Mouse (Mus musculus) heart, postnatal 14 days (tissue): Measurements from ENCODE around the gene Vmn2r1. TPM values are rescaled to one million over a fixed set of nuclear protein-coding genes. Genes with fewer than 3 reads are reported as not detected.
A peak's percentile ranks its signal among the peaks of the same experiment; 100 is the strongest.

Experiments used
- DNase-seq, 2 experiments: peaks; one replicate each; pipeline ENCODE4 v3.0.0; 2021 to 2022
- intact Hi-C: fragments of 180-260 bp; cut with DNase I; formaldehyde crosslinking; loops from one replicate; pipeline ENCODE4 v1.15.1; 2025
- long read RNA-seq, 2 experiments: library from polyadenylated mRNA; stranded (forward); transcript quantifications; one replicate each; pipeline ENCODE4 v2.0.0; 2021
- total RNA-seq, 2 experiments: library from RNA; stranded (reverse); gene quantifications; 2 replicates each; pipeline ENCODE4 v1.2.3; 2021

The Vmn2r1 gene
- under 1 TPM; 0.05 TPM for total RNA-seq
- long read RNA-seq, experiment 1: 0 reads
- long read RNA-seq, experiment 2: 0 reads

DNA sequence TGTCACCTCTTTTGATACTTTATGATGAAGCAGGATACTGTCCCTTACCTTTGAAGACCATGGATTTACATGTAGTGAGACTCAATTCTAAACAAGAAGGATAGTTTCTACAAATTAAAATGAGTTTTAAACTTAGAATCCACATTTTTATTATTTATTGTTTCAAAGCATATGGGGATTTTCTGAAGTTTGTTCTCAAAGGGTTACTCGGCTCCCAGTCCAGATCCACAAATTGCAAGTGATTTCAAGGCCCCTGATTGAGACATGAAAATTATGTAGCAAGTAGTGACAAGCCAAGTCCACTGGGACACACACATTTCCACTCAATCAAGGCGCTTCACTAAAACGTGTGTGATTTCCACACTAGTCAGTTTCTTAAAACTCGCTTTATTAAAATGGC lies at the start of gene Vmn2r1:
TSS of gene Vmn2r1 (plus strand) at position 301 of the 400 bp plus-strand sequence.
- DNase-seq: no peak
- intact Hi-C loops: no loop called here

DNA sequence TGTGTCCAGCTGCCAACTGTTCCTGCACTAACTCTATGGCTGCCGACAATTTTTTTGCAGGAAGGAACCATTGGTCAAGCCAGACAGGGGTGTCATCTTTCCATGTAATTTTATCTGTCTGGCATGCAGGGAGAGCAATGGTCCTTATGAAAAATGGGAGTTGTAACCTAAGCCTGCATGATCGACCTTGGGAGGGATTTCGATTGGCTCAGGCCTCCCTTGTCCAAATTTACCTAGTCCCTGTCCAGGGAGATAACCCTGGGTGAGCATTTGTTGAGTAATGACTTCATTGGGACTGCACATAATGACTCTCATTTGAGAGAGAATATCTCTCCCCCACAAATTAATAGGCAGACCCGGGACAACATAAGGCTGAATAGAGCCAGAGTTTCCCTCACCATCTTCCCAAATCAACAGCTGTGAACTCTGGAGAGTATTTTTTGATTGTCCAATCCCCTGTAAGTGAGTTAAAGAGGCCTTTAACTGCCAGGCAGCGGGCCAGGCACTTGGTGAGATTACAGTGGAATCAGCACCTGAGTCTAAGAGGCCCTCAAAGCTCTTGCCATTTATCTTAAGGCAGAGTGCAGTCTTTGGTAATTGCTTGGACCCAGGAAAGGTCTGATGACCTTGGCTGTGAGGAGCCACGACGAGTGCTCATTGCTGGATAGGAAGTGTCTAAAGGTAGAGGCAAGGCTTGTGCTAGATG lies 43.1 kb upstream of the Vmn2r1 start:
- intact Hi-C loops: loop anchor here (2.0 kb wide), 1 partner anchor 269 kb away; no protein-coding TSS in a partner anchor
- no peak for DNase-seq

DNA sequence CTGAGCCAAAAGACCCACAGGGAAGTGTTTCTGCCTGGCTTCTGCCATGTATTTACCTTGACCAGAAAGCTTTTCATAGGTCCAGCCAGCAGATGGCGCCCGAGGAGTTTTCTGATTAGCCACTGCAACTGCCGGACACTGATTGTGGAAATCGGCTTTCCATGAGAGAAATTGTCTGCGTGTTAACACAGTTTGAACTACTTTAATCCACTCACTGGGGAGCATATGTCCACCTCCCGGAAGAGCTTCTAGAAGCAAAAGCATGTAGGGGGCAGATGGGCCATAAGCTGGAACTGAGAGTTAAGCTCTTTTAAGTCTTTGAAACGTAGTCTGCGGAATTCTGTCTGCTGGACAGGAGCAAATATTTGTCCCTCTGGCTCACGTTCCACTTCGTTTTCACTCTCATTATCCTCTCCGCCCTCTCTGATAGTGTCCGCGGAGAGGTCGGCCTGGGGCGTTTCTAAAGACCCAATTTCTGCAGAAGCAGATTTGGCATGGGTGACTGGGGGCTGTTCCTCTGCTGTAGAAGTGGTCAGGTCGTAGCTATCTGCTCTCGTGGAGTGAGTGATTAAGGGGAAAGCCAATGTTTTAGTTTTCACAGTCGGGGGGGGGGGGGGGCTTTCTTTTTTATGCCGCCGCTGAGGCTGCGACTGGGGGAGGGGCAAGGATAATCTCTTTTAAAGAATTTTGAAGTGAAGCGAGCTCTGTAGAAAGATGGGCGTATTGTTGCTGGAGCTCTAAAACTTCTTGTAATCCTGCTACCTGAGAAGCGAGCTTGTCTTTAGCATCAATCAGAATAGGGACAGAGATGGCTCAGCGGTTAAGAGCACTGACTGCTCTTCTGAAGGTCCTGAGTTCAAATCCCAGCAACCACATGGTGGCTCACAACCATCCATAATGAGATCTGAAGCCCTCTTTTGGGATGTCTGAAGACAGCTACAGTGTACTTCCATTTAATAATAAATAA lies 41.2 kb upstream of the Vmn2r1 start:
- intact Hi-C loops: loop anchor here (2.0 kb wide), 2 partner anchors 267 to 751 kb away; no protein-coding TSS in a partner anchor
- DNase-seq: peak; percentile 87 to 92

DNA sequence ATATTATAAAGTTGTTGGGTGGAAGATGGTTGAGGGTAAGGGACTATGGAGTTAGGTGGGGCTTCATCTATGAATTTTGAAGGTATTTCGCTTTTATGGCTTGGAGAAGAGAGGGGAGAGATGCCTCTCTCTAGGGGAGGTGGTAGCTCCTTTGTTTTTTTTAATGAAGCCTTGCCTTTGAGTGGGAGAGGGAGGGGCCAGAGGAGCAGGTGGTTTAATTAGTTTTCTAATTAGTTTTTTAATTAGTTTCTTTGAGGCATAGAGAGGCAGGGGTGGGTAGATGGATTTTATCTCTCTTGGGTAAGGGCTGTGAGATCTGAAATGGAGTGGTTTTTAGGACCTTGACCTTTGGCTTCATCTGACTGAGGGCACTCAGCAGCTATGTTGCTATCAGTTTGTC lies 31.4 kb downstream of the Vmn2r1 start:
- intact Hi-C loops: no loop called here
- no peak for DNase-seq

DNA sequence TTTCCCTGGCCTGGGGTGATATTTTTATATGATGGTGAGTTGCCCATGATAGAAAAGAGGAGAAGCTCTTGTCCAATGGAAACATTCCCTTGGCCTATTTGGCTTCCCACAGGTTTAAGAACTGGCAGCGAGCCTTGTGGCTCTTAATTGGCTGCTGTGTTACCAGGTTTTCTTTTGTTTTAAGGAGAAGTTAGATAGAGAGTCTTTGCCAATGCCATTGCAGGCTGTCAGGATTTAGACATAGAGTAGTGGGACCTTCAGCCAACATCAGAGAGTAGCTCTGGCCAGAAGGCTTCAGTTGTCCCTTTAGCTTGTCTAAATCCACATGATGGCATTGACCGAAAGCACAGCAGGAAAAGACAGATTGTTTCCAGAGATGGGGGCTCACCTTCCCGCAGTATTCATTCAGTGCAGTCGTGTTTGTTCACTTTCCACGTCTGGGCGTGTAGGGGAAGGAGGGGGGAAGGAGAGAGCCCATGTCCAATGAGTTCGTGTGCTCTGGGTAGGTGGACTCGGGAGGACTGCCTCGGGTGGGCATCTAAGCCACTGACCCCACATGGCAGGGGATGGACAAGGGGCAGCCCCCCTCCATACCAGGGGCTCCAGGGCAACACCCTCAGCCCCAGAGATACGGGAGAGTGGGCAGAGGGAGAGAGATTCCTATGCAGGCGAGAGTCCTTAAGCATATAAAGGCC lies 32.2 kb downstream of the Vmn2r1 start:
- intact Hi-C loops: no loop called here
- DNase-seq: peak in 1 of 2 experiments; percentile 2

DNA sequence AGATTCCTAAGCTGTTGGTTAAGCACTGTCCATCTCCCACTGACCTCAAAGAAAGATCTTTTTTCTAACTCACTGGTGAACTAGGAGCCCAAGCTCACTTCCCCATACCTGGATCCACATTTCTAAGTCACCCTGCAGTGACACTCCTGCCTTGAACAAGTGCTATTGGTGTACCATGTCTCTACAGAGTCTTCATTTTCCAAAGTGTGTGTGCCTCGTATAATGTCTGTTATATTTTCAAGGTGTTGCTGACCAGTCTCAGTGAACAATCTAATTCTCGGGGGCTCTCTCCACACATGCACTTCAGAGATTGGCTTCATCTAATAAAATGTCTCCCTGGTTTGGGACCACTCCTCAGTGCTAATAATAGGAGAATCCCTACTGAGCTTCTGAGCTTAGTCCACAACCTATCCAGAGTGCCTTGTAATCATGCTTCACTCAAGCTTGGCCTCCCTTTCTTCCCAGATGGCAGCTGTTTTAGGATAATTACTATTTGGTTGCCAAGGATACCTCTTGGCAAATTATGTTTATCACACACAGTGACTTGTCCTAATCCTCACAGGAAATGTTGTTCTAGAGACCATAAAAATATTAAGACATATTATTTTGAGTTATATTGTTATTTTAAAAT lies 60.6 kb downstream of the Vmn2r1 start, which contains the start of gene Vmn2r2:
TSS of gene Vmn2r2 (minus strand) at position 51 of the 631 bp plus-strand sequence.
- no peak for DNase-seq
- intact Hi-C loops: no loop called here

Other genes with a start within 250 kb of the Vmn2r1 start
- under 1 TPM; 0.20 to 0.43 TPM for gene Plch1, start 182.1 kb upstream of the Vmn2r1 start, total RNA-seq
- 1 to 10 TPM; 6.2 to 7.2 TPM for gene E130311K13Rik, start 152.1 kb upstream of the Vmn2r1 start, total RNA-seq
- gene Slc33a1, start 116.8 kb upstream of the Vmn2r1 start, total RNA-seq: 10 to 100 TPM in 1 of 2 experiments, 1 to 10 TPM in 1; 9.5 to 12.0 TPM
- gene Gmps, start 105.4 kb upstream of the Vmn2r1 start, total RNA-seq: 10 to 100 TPM; 23.4 to 24.7 TPM
- not detected for gene Vmn2r2, start 60.4 kb downstream of the Vmn2r1 start, total RNA-seq
- gene Vmn2r3, start 208.2 kb downstream of the Vmn2r1 start, total RNA-seq: not detected